Mouse (Mus musculus): ENCODE data around the gene Sox4. TPM values are rescaled to one million over a fixed set of nuclear protein-coding genes. Genes with fewer than 3 reads are reported as not detected.

Gene Sox4
- polyA plus RNA-seq (2014; fragmentation: Nextera tagmentation; extraction: Ambion mirVana) = 157 and 188 TPM in 2 replicates

GRCm38 (mm10) chr13:28953581-28953991 lies at the start of gene Sox4:
Sox4 (minus strand) TSS chr13:28953713.
- no peaks in the 10 kb centered on the region for H3K9me3 ChIP-seq (ENCODE audit: control insufficient read depth, low read length)
- no peaks in the 10 kb centered on the region for H3K4me1 ChIP-seq (ENCODE audit: control insufficient read depth, insufficient read depth, low read length)
- H3K36me3 ChIP-seq (ENCODE audit: control insufficient read depth, insufficient read depth, low read length) = no peaks in the 10 kb centered on the region
- peak within 1 kb of the TSS; percentile 91 for H3K4me3 ChIP-seq (ENCODE audit: low read depth, low read length)
- peak; percentile 91 for ATAC-seq (ENCODE audit: low read depth)
- H3K27me3 ChIP-seq (ENCODE audit: control insufficient read depth, insufficient read depth, low read length) = peaks cover 2% of the 10 kb centered on the region; the same call in 1 of the 2 replicates
- peak within 1 kb of the TSS; percentile 100 for H3K27ac ChIP-seq (ENCODE audit: low read depth, low read length)
- peak within 1 kb of the TSS; percentile 49 for H3K4me2 ChIP-seq (ENCODE audit: low read depth, low read length)
- peak within 1 kb of the TSS; percentile 100 for H3K9ac ChIP-seq (replicated peaks; ENCODE audit: low read depth, low read length)
- WGBS = under 1% methylated on average over 19 of the region's 19 CpGs

GRCm38 (mm10) chr13:28991899-28992664 lies 38.6 kb upstream of the Sox4 start:
- no peak overlapping the region for H3K9ac ChIP-seq (replicated peaks; ENCODE audit: low read depth, low read length)
- no peak overlapping the region for H3K4me3 ChIP-seq (ENCODE audit: low read depth, low read length)
- no peak overlapping the region for H3K4me2 ChIP-seq (ENCODE audit: low read depth, low read length)
- no peak for ATAC-seq (ENCODE audit: low read depth)
- no peak overlapping the region for H3K27ac ChIP-seq (ENCODE audit: low read depth, low read length)
- no peaks in the 10 kb centered on the region for H3K27me3 ChIP-seq (ENCODE audit: control insufficient read depth, insufficient read depth, low read length)
- no peaks in the 10 kb centered on the region for H3K36me3 ChIP-seq (ENCODE audit: control insufficient read depth, insufficient read depth, low read length)
- no peaks in the 10 kb centered on the region for H3K9me3 ChIP-seq (ENCODE audit: control insufficient read depth, low read length)
- H3K4me1 ChIP-seq (ENCODE audit: control insufficient read depth, insufficient read depth, low read length) = no peaks in the 10 kb centered on the region
- 32% methylated on average over 7 of the region's 7 CpGs for WGBS

- no peak overlapping the region for H3K9ac ChIP-seq (replicated peaks; ENCODE audit: low read depth, low read length)
- H3K9me3 ChIP-seq (ENCODE audit: control insufficient read depth, low read length) = no peaks in the 10 kb centered on the region
- H3K36me3 ChIP-seq (ENCODE audit: control insufficient read depth, insufficient read depth, low read length) = no peaks in the 10 kb centered on the region
- H3K27ac ChIP-seq (ENCODE audit: low read depth, low read length) = no peak overlapping the region
- no peak overlapping the region for H3K4me3 ChIP-seq (ENCODE audit: low read depth, low read length)
- ATAC-seq (ENCODE audit: low read depth) = no peak
- H3K4me2 ChIP-seq (ENCODE audit: low read depth, low read length) = no peak overlapping the region
- H3K27me3 ChIP-seq (ENCODE audit: control insufficient read depth, insufficient read depth, low read length) = no peaks in the 10 kb centered on the region
- no peaks in the 10 kb centered on the region for H3K4me1 ChIP-seq (ENCODE audit: control insufficient read depth, insufficient read depth, low read length)
- WGBS = 47% methylated on average over 16 of the region's 16 CpGs
Measured at GRCm38 (mm10) chr13:28988751-28989703, 35.5 kb upstream of the Sox4 start.

- Histone ChIP-seq H3K9ac (replicated peaks; ENCODE audit: low read depth, low read length) (no peak overlapping the region), H3K27me3 (ENCODE audit: control insufficient read depth, insufficient read depth, low read length) (no peaks in the 10 kb centered on the region), H3K4me1 (ENCODE audit: control insufficient read depth, insufficient read depth, low read length) (no peaks in the 10 kb centered on the region), H3K36me3 (ENCODE audit: control insufficient read depth, insufficient read depth, low read length) (no peaks in the 10 kb centered on the region), H3K27ac (ENCODE audit: low read depth, low read length) (no peak overlapping the region), H3K4me2 (ENCODE audit: low read depth, low read length) (no peak overlapping the region), H3K4me3 (ENCODE audit: low read depth, low read length) (no peak overlapping the region), H3K9me3 (ENCODE audit: control insufficient read depth, low read length) (no peaks in the 10 kb centered on the region)
- whole genome bisulfite sequencing = 35% methylated on average over 4 of the region's 4 CpGs
- no peak for ATAC-seq (ENCODE audit: low read depth)
Measured at GRCm38 (mm10) chr13:28980681-28981080, 27.2 kb upstream of the Sox4 start.

GRCm38 (mm10) chr13:28975011-28975410 lies 21.5 kb upstream of the Sox4 start:
- no peak for ATAC-seq (ENCODE audit: low read depth)
- no peak overlapping the region for H3K4me2 ChIP-seq (ENCODE audit: low read depth, low read length)
- WGBS = 95% methylated on average over 4 of the region's 4 CpGs

GRCm38 (mm10) chr13:28974597-28974996 lies 21.1 kb upstream of the Sox4 start:
- no peak for ATAC-seq (ENCODE audit: low read depth)
- H3K9me3 ChIP-seq (ENCODE audit: control insufficient read depth, low read length) = no peaks in the 10 kb centered on the region
- WGBS = 60% methylated on average over 5 of the region's 5 CpGs
- no peak overlapping the region for H3K9ac ChIP-seq (replicated peaks; ENCODE audit: low read depth, low read length)
- H3K36me3 ChIP-seq (ENCODE audit: control insufficient read depth, insufficient read depth, low read length) = no peaks in the 10 kb centered on the region
- H3K27me3 ChIP-seq (ENCODE audit: control insufficient read depth, insufficient read depth, low read length) = no peaks in the 10 kb centered on the region
- no peak overlapping the region for H3K27ac ChIP-seq (ENCODE audit: low read depth, low read length)
- H3K4me3 ChIP-seq (ENCODE audit: low read depth, low read length) = no peak overlapping the region
- no peaks in the 10 kb centered on the region for H3K4me1 ChIP-seq (ENCODE audit: control insufficient read depth, insufficient read depth, low read length)
- H3K4me2 ChIP-seq (ENCODE audit: low read depth, low read length) = no peak overlapping the region

More at GRCm38 (mm10) chr13:28975011-28975410, 21.5 kb upstream of the Sox4 start:
- Histone ChIP-seq H3K27me3 (ENCODE audit: control insufficient read depth, insufficient read depth, low read length) (no peaks in the 10 kb centered on the region), H3K4me3 (ENCODE audit: low read depth, low read length) (no peak overlapping the region), H3K4me1 (ENCODE audit: control insufficient read depth, insufficient read depth, low read length) (no peaks in the 10 kb centered on the region), H3K9ac (replicated peaks; ENCODE audit: low read depth, low read length) (no peak overlapping the region), H3K9me3 (ENCODE audit: control insufficient read depth, low read length) (no peaks in the 10 kb centered on the region), H3K36me3 (ENCODE audit: control insufficient read depth, insufficient read depth, low read length) (no peaks in the 10 kb centered on the region), H3K27ac (ENCODE audit: low read depth, low read length) (no peak overlapping the region)

- no peaks in the 10 kb centered on the region for H3K27me3 ChIP-seq (ENCODE audit: control insufficient read depth, insufficient read depth, low read length)
- H3K27ac ChIP-seq (ENCODE audit: low read depth, low read length) = no peak overlapping the region
- no peaks in the 10 kb centered on the region for H3K36me3 ChIP-seq (ENCODE audit: control insufficient read depth, insufficient read depth, low read length)
- WGBS = over 99% methylated on average over 8 of the region's 8 CpGs
- H3K9ac ChIP-seq (replicated peaks; ENCODE audit: low read depth, low read length) = no peak overlapping the region
- no peaks in the 10 kb centered on the region for H3K4me1 ChIP-seq (ENCODE audit: control insufficient read depth, insufficient read depth, low read length)
- H3K4me2 ChIP-seq (ENCODE audit: low read depth, low read length) = no peak overlapping the region
- no peak overlapping the region for H3K4me3 ChIP-seq (ENCODE audit: low read depth, low read length)
- no peaks in the 10 kb centered on the region for H3K9me3 ChIP-seq (ENCODE audit: control insufficient read depth, low read length)
- no peak for ATAC-seq (ENCODE audit: low read depth)
Measured at GRCm38 (mm10) chr13:28960916-28961315, 7.4 kb upstream of the Sox4 start.

GRCm38 (mm10) chr13:28959458-28959978 lies 6.0 kb upstream of the Sox4 start:
- Histone ChIP-seq H3K4me2 (ENCODE audit: low read depth, low read length) (peak overlapping the region; percentile 97), H3K27me3 (ENCODE audit: control insufficient read depth, insufficient read depth, low read length) (no peaks in the 10 kb centered on the region), H3K36me3 (ENCODE audit: control insufficient read depth, insufficient read depth, low read length) (no peaks in the 10 kb centered on the region), H3K4me3 (ENCODE audit: low read depth, low read length) (peak overlapping the region; percentile 57), H3K4me1 (ENCODE audit: control insufficient read depth, insufficient read depth, low read length) (no peaks in the 10 kb centered on the region), H3K27ac (ENCODE audit: low read depth, low read length) (peak overlapping the region; percentile 97), H3K9ac (replicated peaks; ENCODE audit: low read depth, low read length) (peak overlapping the region; percentile 76), H3K9me3 (ENCODE audit: control insufficient read depth, low read length) (no peaks in the 10 kb centered on the region)
- 1% methylated on average over 31 of the region's 31 CpGs for WGBS
- peak; percentile 84 for ATAC-seq (ENCODE audit: low read depth)

All from neural tube, embryonic 14.5 days (tissue).